Mouse (Mus musculus) thymus, adult 2 months (tissue): ENCODE data around the gene Abhd5.

Experiments used
- CTCF ChIP-seq: fragments of 200-500 bp; IDR thresholded peaks from 2 replicates; pipeline ENCODE4 v1.5.1; 2012; ENCODE audit warnings: mild to moderate bottlenecking, control low read depth, low read length, moderate library complexity, borderline replicate concordance; ENCODE audit not compliant: control insufficient read depth, poor library complexity, insufficient read depth; ENCODE audit errors: extremely low read depth
- POLR2A ChIP-seq: fragments of 200-500 bp; IDR thresholded peaks from 2 replicates; pipeline ENCODE4 v1.6.1; 2012; ENCODE audit warnings: mild to moderate bottlenecking, low read length, control low read depth, moderate library complexity; ENCODE audit not compliant: control insufficient read depth, poor library complexity, insufficient read depth; ENCODE audit errors: extremely low read depth

DNA sequence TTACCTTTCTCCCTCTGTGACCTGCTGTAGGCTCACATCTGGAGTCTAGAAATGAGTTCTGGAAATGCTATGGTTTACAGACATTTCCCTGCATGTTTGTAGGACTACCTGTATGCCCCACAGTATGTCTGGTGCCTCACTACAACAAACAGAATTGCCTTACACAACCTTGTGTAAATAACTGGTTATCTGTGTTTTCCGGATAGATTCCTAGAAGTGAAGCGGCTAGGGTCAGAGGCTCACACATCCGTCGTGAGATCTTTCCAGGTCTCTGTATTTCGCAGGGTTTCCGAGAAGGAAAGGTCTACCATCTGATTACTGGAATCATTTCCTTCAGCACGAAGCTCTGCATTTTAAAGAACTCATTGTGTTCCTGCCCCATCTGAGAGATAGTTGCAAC, 34.8 kb upstream of the Abhd5 start:
- no peak for TF ChIP-seq CTCF
- no peak for TF ChIP-seq POLR2A
